Mouse (Mus musculus) liver, adult 2 months (tissue): ENCODE results near the gene Adamtsl2. TPM values are rescaled to one million over a fixed set of nuclear protein-coding genes. Genes with fewer than 3 reads are reported as not detected.

ENCODE experiments used
- DNase-seq: peaks from one replicate; pipeline ENCODE4 v3.0.0-alpha.2; 2011; ENCODE audit warnings: low read depth, low spot score; ENCODE audit errors: extremely low read depth
- H3K27ac ChIP-seq: fragments of 200-500 bp; replicated peaks from 2 replicates; pipeline ENCODE4 v1.5.1; 2012; ENCODE audit warnings: low read depth, mild to moderate bottlenecking, control low read depth, inconsistent platforms, low read length; ENCODE audit not compliant: insufficient read depth
- H3K27me3 ChIP-seq: fragments of 200-500 bp; 2 replicates; pipeline ENCODE4 v1.6.1; 2012; ENCODE audit warnings: mild to moderate bottlenecking, moderate library complexity, low read length, inconsistent platforms; ENCODE audit not compliant: control insufficient read depth, insufficient read depth
- H3K36me3 ChIP-seq: fragments of 200-500 bp; 2 replicates; pipeline ENCODE4 v1.6.1; 2012; ENCODE audit warnings: low read length, inconsistent platforms; ENCODE audit not compliant: control insufficient read depth, insufficient read depth
- H3K4me1 ChIP-seq: fragments of 200-500 bp; 2 replicates; pipeline ENCODE4 v1.6.1; 2011; ENCODE audit warnings: low read length; ENCODE audit not compliant: control insufficient read depth, insufficient read depth
- H3K4me3 ChIP-seq: fragments of 200-500 bp; 2 replicates; pipeline ENCODE4 v1.5.1; 2011; ENCODE audit warnings: low read depth, mild to moderate bottlenecking, control low read depth, low read length, moderate library complexity; ENCODE audit not compliant: insufficient read depth
- H3K79me2 ChIP-seq: fragments of 200-500 bp; 2 replicates; pipeline ENCODE4 v1.6.1; 2012; ENCODE audit warnings: inconsistent platforms, mild to moderate bottlenecking, low read length, moderate library complexity; ENCODE audit not compliant: control insufficient read depth, insufficient read depth
- H3K9ac ChIP-seq: fragments of 200-500 bp; 2 replicates; pipeline ENCODE4 v1.6.1; 2012; ENCODE audit warnings: low read depth, mild to moderate bottlenecking, control low read depth, inconsistent platforms, low read length
- CTCF ChIP-seq: fragments of 200-500 bp; IDR thresholded peaks from 2 replicates; pipeline ENCODE4 v1.5.1; 2011; ENCODE audit warnings: low read depth, low read length, control low read depth
- POLR2A ChIP-seq: fragments of 200-500 bp; IDR thresholded peaks from 2 replicates; pipeline ENCODE4 v1.6.1; 2011; ENCODE audit warnings: low read length, control low read depth; ENCODE audit not compliant: insufficient read depth; ENCODE audit errors: extremely low read depth
- WGBS: fragments of 180-500 bp; shearing (Covaris S2); methylation state at CpG from one replicate; pipeline ENCODE4 v1.1.7; 2018; 5-methylcytosine and 5-hydroxymethylcytosine counted together
- polyA plus RNA-seq: library from polyadenylated mRNA; depleted of rRNA; stranded (reverse); fragments of >200 nt; gene quantifications from 2 replicates; pipeline ENCODE4 v1.2.3, GENCODE M21; 2012
- total RNA-seq: library from RNA; depleted of rRNA; stranded (reverse); fragments of >200 nt; gene quantifications from 2 replicates; pipeline ENCODE4 v1.2.3, GENCODE M21; 2014

The Adamtsl2 gene
- total and polyA plus RNA-seq, 2 experiments, result 3.5 to 4.4 TPM

GRCm38 (mm10) chr2:27049408-27049807 lies 29.8 kb upstream of the Adamtsl2 start:
- no peak overlapping the region for H3K9ac ChIP-seq
- TF ChIP-seq CTCF (no peak), POLR2A (no peak)
- H3K4me3 ChIP-seq, result no peak overlapping the region
- peaks cover 7% of the 10 kb centered on the region for H3K4me1 ChIP-seq
- no peaks in the 10 kb centered on the region for H3K79me2 ChIP-seq
- 40% methylated on average over 6 of the region's 6 CpGs for WGBS
- no peak overlapping the region for H3K27ac ChIP-seq
- no peaks in the 10 kb centered on the region for H3K36me3 ChIP-seq
- no peak for DNase-seq
- H3K27me3 ChIP-seq, result no peaks in the 10 kb centered on the region

GRCm38 (mm10) chr2:27058251-27058650 lies 20.9 kb upstream of the Adamtsl2 start:
- Histone ChIP-seq H3K4me3 (no peak overlapping the region), H3K4me1 (no peaks in the 10 kb centered on the region), H3K9ac (no peak overlapping the region), H3K36me3 (no peaks in the 10 kb centered on the region), H3K79me2 (no peaks in the 10 kb centered on the region), H3K27ac (no peak overlapping the region), H3K27me3 (no peaks in the 10 kb centered on the region)
- 79% methylated on average over 4 of the region's 4 CpGs for WGBS
- no peak for TF ChIP-seq POLR2A
- TF ChIP-seq CTCF, result no peak
- DNase-seq, result no peak

- no peak for DNase-seq
- no peaks in the 10 kb centered on the region for H3K36me3 ChIP-seq
- H3K9ac ChIP-seq, result no peak overlapping the region
- WGBS, result 73% methylated on average over 12 of the region's 12 CpGs
- H3K27ac ChIP-seq, result no peak overlapping the region
- H3K79me2 ChIP-seq, result no peaks in the 10 kb centered on the region
- H3K27me3 ChIP-seq, result no peaks in the 10 kb centered on the region
- no peak overlapping the region for H3K4me3 ChIP-seq
- H3K4me1 ChIP-seq, result no peaks in the 10 kb centered on the region
- TF ChIP-seq POLR2A, result no peak
- TF ChIP-seq CTCF, result no peak
These were observed 20.4 kb upstream of the Adamtsl2 start for GRCm38 (mm10) chr2:27058751-27059150.

GRCm38 (mm10) chr2:27059187-27059586 lies 20.0 kb upstream of the Adamtsl2 start:
- Histone ChIP-seq H3K4me3 (no peak overlapping the region), H3K79me2 (no peaks in the 10 kb centered on the region), H3K27ac (no peak overlapping the region), H3K36me3 (no peaks in the 10 kb centered on the region), H3K9ac (no peak overlapping the region), H3K27me3 (no peaks in the 10 kb centered on the region), H3K4me1 (no peaks in the 10 kb centered on the region)
- DNase-seq, result no peak
- TF ChIP-seq POLR2A, result no peak
- TF ChIP-seq CTCF, result no peak
- 90% methylated on average over 9 of the region's 9 CpGs for WGBS

- no peak overlapping the region for H3K4me3 ChIP-seq
- H3K27ac ChIP-seq, result no peak overlapping the region
- no peak for DNase-seq
- H3K27me3 ChIP-seq, result no peaks in the 10 kb centered on the region
- no peak overlapping the region for H3K9ac ChIP-seq
- TF ChIP-seq CTCF (no peak), POLR2A (no peak)
- no peaks in the 10 kb centered on the region for H3K79me2 ChIP-seq
- H3K4me1 ChIP-seq, result no peaks in the 10 kb centered on the region
- WGBS, result 95% methylated on average over 2 of the region's 2 CpGs
- H3K36me3 ChIP-seq, result no peaks in the 10 kb centered on the region
These were observed 12.1 kb upstream of the Adamtsl2 start for GRCm38 (mm10) chr2:27067124-27067523.

GRCm38 (mm10) chr2:27067996-27068395 lies 11.2 kb upstream of the Adamtsl2 start:
- 86% methylated on average over 2 of the region's 2 CpGs for WGBS
- DNase-seq, result no peak
- Histone ChIP-seq H3K27ac (no peak overlapping the region), H3K27me3 (no peaks in the 10 kb centered on the region), H3K4me3 (no peak overlapping the region), H3K4me1 (no peaks in the 10 kb centered on the region), H3K36me3 (no peaks in the 10 kb centered on the region), H3K9ac (no peak overlapping the region), H3K79me2 (no peaks in the 10 kb centered on the region)
- TF ChIP-seq POLR2A, result no peak
- TF ChIP-seq CTCF, result no peak
